Mouse (Mus musculus) midbrain, embryonic 11.5 days (tissue): ENCODE data around the gene Dnajc4. TPM values are rescaled to one million over a fixed set of nuclear protein-coding genes. Genes with fewer than 3 reads are reported as not detected.
A peak's percentile ranks its signal among the peaks of the same experiment; 100 is the strongest.

ENCODE experiments used
- ATAC-seq: fragments of 200-750 bp; cut with Nextera tagmentation; 2 replicates; pipeline ENCODE4 v1.8.0; 2017; ENCODE audit warnings: moderate TSS enrichment, moderate library complexity; ENCODE audit not compliant: low FRiP score
- DNase-seq: peaks from one replicate; pipeline ENCODE4 v3.0.0; 2015; ENCODE audit warnings: low spot score; ENCODE audit errors: missing footprints
- H3K27ac ChIP-seq: fragments of 300-500 bp; sonication (generic); 2 replicates; pipeline ENCODE4 v1.5.1; 2014; ENCODE audit warnings: low read depth, low read length
- H3K27me3 ChIP-seq: fragments of 300-500 bp; sonication (generic); 2 replicates; pipeline ENCODE4 v1.6.1; 2014; ENCODE audit warnings: mild to moderate bottlenecking, low read length, moderate library complexity, mixed read lengths; ENCODE audit not compliant: control insufficient read depth, insufficient read depth
- H3K36me3 ChIP-seq: fragments of 300-500 bp; sonication (generic); 2 replicates; pipeline ENCODE4 v1.6.1; 2014; ENCODE audit warnings: mild to moderate bottlenecking, low read length, moderate library complexity, mixed read lengths; ENCODE audit not compliant: control insufficient read depth, insufficient read depth
- H3K4me1 ChIP-seq: fragments of 300-500 bp; sonication (generic); 2 replicates; pipeline ENCODE4 v1.6.1; 2014; ENCODE audit warnings: low read length; ENCODE audit not compliant: control insufficient read depth, insufficient read depth
- H3K4me2 ChIP-seq: fragments of 300-500 bp; sonication (generic); 2 replicates; pipeline ENCODE4 v1.6.1; 2014; ENCODE audit warnings: mild to moderate bottlenecking, moderate library complexity
- H3K4me3 ChIP-seq: fragments of 300-500 bp; sonication (generic); 2 replicates; pipeline ENCODE4 v1.5.1; 2014; ENCODE audit warnings: low read depth, low read length
- H3K9ac ChIP-seq: fragments of 300-500 bp; sonication (generic); 2 replicates; pipeline ENCODE4 v1.6.1; 2014; ENCODE audit warnings: low read length
- H3K9me3 ChIP-seq: fragments of 300-500 bp; sonication (generic); 2 replicates; pipeline ENCODE4 v1.6.1; 2016; ENCODE audit warnings: low read length; ENCODE audit not compliant: control insufficient read depth
- WGBS: fragments of 180-500 bp; shearing (Covaris S2); extraction: QIAGEN DNeasy Blood & Tissue Kit; methylation state at CpG from one replicate; pipeline ENCODE4 v1.1.7; 2014; 5-methylcytosine and 5-hydroxymethylcytosine counted together
- polyA plus RNA-seq: library from polyadenylated mRNA; unstranded; fragments of >200 nt; fragmentation: Nextera tagmentation; extraction: Ambion mirVana; gene quantifications from 2 replicates; pipeline ENCODE4 v1.2.1, GENCODE M21; 2014

The Dnajc4 gene
- polyA plus RNA-seq, 1 experiment from 2014 or later = 17.9 TPM

- Histone ChIP-seq H3K27me3 (no peaks in the 10 kb centered on the region), H3K9me3 (no peaks in the 10 kb centered on the region), H3K9ac (no peak overlapping the region), H3K4me2 (no peak overlapping the region), H3K4me1 (peaks cover 15% of the 10 kb centered on the region), H3K27ac (no peak overlapping the region), H3K4me3 (no peak overlapping the region), H3K36me3 (no peaks in the 10 kb centered on the region)
- ATAC-seq = no peak
- DNase-seq = no peak
- WGBS = 61% methylated on average over 9 of the region's 9 CpGs
Measured at GRCm38 (mm10) chr19:6954046-6954445, 38.3 kb downstream of the Dnajc4 start.

GRCm38 (mm10) chr19:6952712-6953037, 39.7 kb downstream of the Dnajc4 start:
- Histone ChIP-seq H3K36me3 (no peaks in the 10 kb centered on the region), H3K4me1 (peaks cover 15% of the 10 kb centered on the region), H3K4me2 (peak overlapping the region; percentile 94), H3K9me3 (no peaks in the 10 kb centered on the region), H3K4me3 (peak overlapping the region; percentile 42; the same call in 1 of the 2 replicates), H3K27me3 (no peaks in the 10 kb centered on the region), H3K27ac (no peak overlapping the region), H3K9ac (peak overlapping the region; percentile 76)
- WGBS = 21% methylated on average over 3 of the region's 3 CpGs
- ATAC-seq (no peak), DNase-seq (no peak)

GRCm38 (mm10) chr19:6951994-6952711, 40.2 kb downstream of the Dnajc4 start:
- DNase-seq = peak; percentile 92
- Histone ChIP-seq H3K9ac (peak overlapping the region; percentile 76), H3K4me1 (peaks cover 15% of the 10 kb centered on the region), H3K4me3 (peak overlapping the region; percentile 42), H3K4me2 (peak overlapping the region; percentile 94), H3K36me3 (no peaks in the 10 kb centered on the region), H3K27ac (peak overlapping the region; percentile 97), H3K9me3 (no peaks in the 10 kb centered on the region), H3K27me3 (no peaks in the 10 kb centered on the region)
- 3% methylated on average over 31 of the region's 31 CpGs for WGBS
- ATAC-seq = peak; percentile 20

GRCm38 (mm10) chr19:6951381-6951968, 40.9 kb downstream of the Dnajc4 start:
- Histone ChIP-seq H3K9ac (peak overlapping the region; percentile 76), H3K4me1 (peaks cover 15% of the 10 kb centered on the region), H3K27me3 (no peaks in the 10 kb centered on the region), H3K36me3 (no peaks in the 10 kb centered on the region), H3K4me3 (peak overlapping the region; percentile 42), H3K27ac (peak overlapping the region; percentile 97), H3K9me3 (no peaks in the 10 kb centered on the region), H3K4me2 (peak overlapping the region; percentile 94)
- WGBS = under 1% methylated on average over 35 of the region's 35 CpGs
- DNase-seq (peak; percentile 98), ATAC-seq (peak; percentile 86)

GRCm38 (mm10) chr19:6950613-6951153, 41.7 kb downstream of the Dnajc4 start:
- WGBS = under 1% methylated on average over 28 of the region's 28 CpGs
- Histone ChIP-seq H3K9me3 (no peaks in the 10 kb centered on the region), H3K4me3 (peak overlapping the region; percentile 42), H3K36me3 (no peaks in the 10 kb centered on the region), H3K27me3 (no peaks in the 10 kb centered on the region), H3K27ac (peak overlapping the region; percentile 97), H3K4me2 (peak overlapping the region; percentile 94), H3K9ac (peak overlapping the region; percentile 76), H3K4me1 (peaks cover 15% of the 10 kb centered on the region)
- peak; percentile 65 for ATAC-seq
- peak; percentile 98 for DNase-seq

GRCm38 (mm10) chr19:6949951-6950350, 42.4 kb downstream of the Dnajc4 start:
- peak overlapping the region; percentile 42; the same call in 1 of the 2 replicates for H3K4me3 ChIP-seq
- H3K36me3 ChIP-seq = no peaks in the 10 kb centered on the region
- peaks cover 15% of the 10 kb centered on the region for H3K4me1 ChIP-seq
- 47% methylated on average over 5 of the region's 5 CpGs for WGBS
- ATAC-seq (no peak), DNase-seq (no peak)
- peak overlapping the region; percentile 76; the same call in 1 of the 2 replicates for H3K9ac ChIP-seq
- no peaks in the 10 kb centered on the region for H3K27me3 ChIP-seq
- peak overlapping the region; percentile 94 for H3K4me2 ChIP-seq
- H3K27ac ChIP-seq = no peak overlapping the region
- no peaks in the 10 kb centered on the region for H3K9me3 ChIP-seq

- Histone ChIP-seq H3K9me3 (no peaks in the 10 kb centered on the region), H3K27me3 (no peaks in the 10 kb centered on the region), H3K36me3 (no peaks in the 10 kb centered on the region), H3K4me3 (no peak overlapping the region), H3K4me2 (no peak overlapping the region), H3K4me1 (peaks cover 15% of the 10 kb centered on the region), H3K9ac (no peak overlapping the region), H3K27ac (no peak overlapping the region)
- ATAC-seq (no peak), DNase-seq (no peak)
- 93% methylated on average over 5 of the region's 5 CpGs for WGBS
Measured at GRCm38 (mm10) chr19:6949532-6949931, 42.8 kb downstream of the Dnajc4 start.

- H3K9ac ChIP-seq = no peak overlapping the region
- ATAC-seq (no peak), DNase-seq (no peak)
- 83% methylated on average over 4 of the region's 4 CpGs for WGBS
- peaks cover 15% of the 10 kb centered on the region for H3K4me1 ChIP-seq
- no peaks in the 10 kb centered on the region for H3K36me3 ChIP-seq
- H3K4me2 ChIP-seq = no peak overlapping the region
- no peak overlapping the region for H3K4me3 ChIP-seq
- no peak overlapping the region for H3K27ac ChIP-seq
- no peaks in the 10 kb centered on the region for H3K27me3 ChIP-seq
- no peaks in the 10 kb centered on the region for H3K9me3 ChIP-seq
Measured at GRCm38 (mm10) chr19:6948186-6948585, 44.2 kb downstream of the Dnajc4 start.

- WGBS = 48% methylated on average over 4 of the region's 4 CpGs
- Histone ChIP-seq H3K36me3 (no peaks in the 10 kb centered on the region), H3K4me3 (no peak overlapping the region), H3K9me3 (no peaks in the 10 kb centered on the region), H3K27me3 (no peaks in the 10 kb centered on the region), H3K9ac (no peak overlapping the region), H3K27ac (no peak overlapping the region), H3K4me1 (peaks cover 15% of the 10 kb centered on the region), H3K4me2 (no peak overlapping the region)
- no peak for ATAC-seq
- DNase-seq = no peak
Measured at GRCm38 (mm10) chr19:6947742-6948141, 44.6 kb downstream of the Dnajc4 start.
